Mouse (Mus musculus) bone marrow, adult 2 months (tissue): ENCODE results near the gene Pcgf3. TPM values are rescaled to one million over a fixed set of nuclear protein-coding genes. Genes with fewer than 3 reads are reported as not detected.

Source experiments
- H3K27ac ChIP-seq: fragments of 200-500 bp; 2 replicates; pipeline ENCODE4 v1.5.1; 2012; ENCODE audit warnings: low read depth, mild to moderate bottlenecking, control low read depth, inconsistent platforms, low read length; ENCODE audit not compliant: control insufficient read depth, poor library complexity, insufficient read depth
- H3K4me1 ChIP-seq: fragments of 200-500 bp; 2 replicates; pipeline ENCODE4 v1.6.1; 2011; ENCODE audit warnings: low read length; ENCODE audit not compliant: control insufficient read depth, insufficient read depth
- H3K4me3 ChIP-seq: fragments of 200-500 bp; replicated peaks from 2 replicates; pipeline ENCODE3; 2011; ENCODE audit warnings: mild to moderate bottlenecking, low read depth, low read length, control low read depth; ENCODE audit not compliant: control insufficient read depth
- CTCF ChIP-seq: fragments of 200-500 bp; IDR thresholded peaks from 2 replicates; pipeline ENCODE4 v1.5.1; 2011; ENCODE audit warnings: low read length, control low read depth; ENCODE audit not compliant: control insufficient read depth, insufficient read depth
- POLR2A ChIP-seq: fragments of 200-500 bp; IDR thresholded peaks from 2 replicates; pipeline ENCODE4 v1.6.1; 2011; ENCODE audit warnings: low read depth, mild to moderate bottlenecking, control low read depth, low read length, borderline replicate concordance; ENCODE audit not compliant: control insufficient read depth
- WGBS: fragments of 180-500 bp; shearing (Covaris S2); methylation state at CpG from one replicate; pipeline ENCODE4 v1.1.7; 2018; 5-methylcytosine and 5-hydroxymethylcytosine counted together
- polyA plus RNA-seq: library from polyadenylated mRNA; stranded (reverse); fragments of >200 nt; gene quantifications from 2 replicates; pipeline ENCODE4 v1.2.4, GENCODE M21; 2011; ENCODE audit warnings: low replicate concordance; ENCODE audit not compliant: missing spikeins, insufficient read depth, insufficient read length

The Pcgf3 gene
- polyA plus RNA-seq, 1 experiment: 13.7 TPM

- Histone ChIP-seq H3K4me3 (peak overlapping the region; percentile 70), H3K4me1 (peaks cover 3% of the 10 kb centered on the region), H3K27ac (no peak overlapping the region)
- 44% methylated on average over 6 of the region's 6 CpGs for WGBS
- TF ChIP-seq CTCF: no peak
- TF ChIP-seq POLR2A: no peak
These were observed 571 bp upstream of the Pcgf3 start for GRCm38 (mm10) chr5:108460461-108460860.

- no peak overlapping the region for H3K27ac ChIP-seq
- peaks cover 3% of the 10 kb centered on the region for H3K4me1 ChIP-seq
- WGBS: 45% methylated on average over 4 of the region's 4 CpGs
- peak overlapping the region; percentile 49 for H3K4me3 ChIP-seq
- no peak for TF ChIP-seq POLR2A
- TF ChIP-seq CTCF: no peak
These were observed 1.4 kb downstream of the Pcgf3 start for GRCm38 (mm10) chr5:108462446-108462845.

- 60% methylated on average over 6 of the region's 6 CpGs for WGBS
- H3K27ac ChIP-seq: no peak overlapping the region
- H3K4me1 ChIP-seq: peaks cover 3% of the 10 kb centered on the region
- no peak overlapping the region for H3K4me3 ChIP-seq
- TF ChIP-seq CTCF (no peak), POLR2A (no peak)
These were observed 4.3 kb downstream of the Pcgf3 start for GRCm38 (mm10) chr5:108465131-108465891.

GRCm38 (mm10) chr5:108466647-108467046 lies 5.6 kb downstream of the Pcgf3 start:
- WGBS: 95% methylated on average over 1 of the region's 1 CpGs
- Histone ChIP-seq H3K4me3 (no peak overlapping the region), H3K27ac (no peak overlapping the region), H3K4me1 (peaks cover 3% of the 10 kb centered on the region)
- TF ChIP-seq POLR2A: no peak
- no peak for TF ChIP-seq CTCF

- no peak overlapping the region for H3K4me3 ChIP-seq
- TF ChIP-seq POLR2A (no peak), CTCF (no peak)
- 89% methylated on average over 7 of the region's 7 CpGs for WGBS
- H3K4me1 ChIP-seq: no peaks in the 10 kb centered on the region; the same call in 1 of the 2 replicates
- no peak overlapping the region for H3K27ac ChIP-seq
These were observed 8.6 kb downstream of the Pcgf3 start for GRCm38 (mm10) chr5:108469617-108470016.

- 90% methylated on average over 4 of the region's 4 CpGs for WGBS
- Histone ChIP-seq H3K4me3 (no peak overlapping the region), H3K4me1 (no peaks in the 10 kb centered on the region; the same call in 1 of the 2 replicates), H3K27ac (no peak overlapping the region)
- TF ChIP-seq POLR2A: no peak
- no peak for TF ChIP-seq CTCF
These were observed 12.7 kb downstream of the Pcgf3 start for GRCm38 (mm10) chr5:108473737-108474136.

- H3K4me3 ChIP-seq: no peak overlapping the region
- H3K27ac ChIP-seq: no peak overlapping the region
- WGBS: 84% methylated on average over 3 of the region's 3 CpGs
- no peaks in the 10 kb centered on the region; the same call in 1 of the 2 replicates for H3K4me1 ChIP-seq
- TF ChIP-seq POLR2A (no peak), CTCF (no peak)
These were observed 14.9 kb downstream of the Pcgf3 start for GRCm38 (mm10) chr5:108475977-108476376.

GRCm38 (mm10) chr5:108483006-108483405 lies 22.0 kb downstream of the Pcgf3 start:
- no peak for TF ChIP-seq POLR2A

More at GRCm38 (mm10) chr5:108483006-108483405, 22.0 kb downstream of the Pcgf3 start:
- Histone ChIP-seq H3K4me1 (no peaks in the 10 kb centered on the region), H3K27ac (no peak overlapping the region), H3K4me3 (no peak overlapping the region)
- WGBS: 74% methylated on average over 6 of the region's 6 CpGs
